33 mouse cellular contexts compared by ENCODE assay signal in genomic region chr1:94027506-94028108, GRCm38 (mm10). TPM values are rescaled to one million over a fixed set of nuclear protein-coding genes. Genes with fewer than 3 reads are reported as not detected.
DNase-seq lines count a peak whose midpoint lies in the region; ATAC-seq lines count a peak whose summit lies in the region.
"Had no signal": no experiment of that assay in that cellular context is flagged by ENCODE, and none has a peak within 500 bp of the region (broad histone marks: within the 10 kb centered on the region; RNA-seq: fewer than 3 reads in every experiment).

No protein-coding gene starts in this region.

- no peaks in the 10 kb centered on the region for H3K27me3 ChIP-seq in forebrain, embryonic 14.5 days (replicated peaks; ENCODE audit: control insufficient read depth, insufficient read depth, low read length)
- no peaks in the 10 kb centered on the region for H3K27me3 ChIP-seq in forebrain, embryonic 16.5 days (replicated peaks; ENCODE audit: control insufficient read depth, insufficient read depth, low read length)
- H3K27me3 ChIP-seq: embryonic facial prominence, embryonic 13.5 days; forebrain, embryonic 12.5 days; heart, embryonic 13.5 days; intestine, embryonic 15.5 days had no signal

- no peak overlapping the region for H3K9ac ChIP-seq in forebrain, embryonic 14.5 days (ENCODE audit: low read length)
- no peak overlapping the region for H3K9ac ChIP-seq in forebrain, embryonic 16.5 days (replicated peaks; ENCODE audit: low read depth, low read length)
- H3K9ac ChIP-seq: embryonic facial prominence, embryonic 13.5 days; forebrain, embryonic 12.5 days; heart, embryonic 13.5 days; hindbrain, embryonic 14.5 days; intestine, embryonic 15.5 days had no signal

- H3K36me3 ChIP-seq in forebrain, embryonic 14.5 days (ENCODE audit: control insufficient read depth, insufficient read depth, low read length) = no peaks in the 10 kb centered on the region
- no peaks in the 10 kb centered on the region for H3K36me3 ChIP-seq in forebrain, embryonic 16.5 days (ENCODE audit: control insufficient read depth, insufficient read depth)
- H3K36me3 ChIP-seq: embryonic facial prominence, embryonic 13.5 days; forebrain, embryonic 12.5 days; heart, embryonic 10.5 days; heart, embryonic 13.5 days; intestine, embryonic 15.5 days had no signal

- no peak overlapping the region for H3K4me2 ChIP-seq in forebrain, embryonic 14.5 days (ENCODE audit: low read length)
- no peak overlapping the region for H3K4me2 ChIP-seq in forebrain, embryonic 16.5 days (ENCODE audit: low read length)
- H3K4me2 ChIP-seq: embryonic facial prominence, embryonic 13.5 days; forebrain, embryonic 12.5 days; heart, embryonic 13.5 days; hindbrain, embryonic 14.5 days; intestine, embryonic 15.5 days had no signal

- no peak overlapping the region for H3K27ac ChIP-seq in forebrain, embryonic 14.5 days (ENCODE audit: low read depth, low read length)
- no peak overlapping the region for H3K27ac ChIP-seq in forebrain, embryonic 16.5 days (ENCODE audit: low read length)
- H3K27ac ChIP-seq: embryonic facial prominence, embryonic 13.5 days; forebrain, embryonic 12.5 days; heart, adult 2 months; heart, embryonic 10.5 days; heart, embryonic 13.5 days; hindbrain, embryonic 14.5 days; intestine, embryonic 15.5 days had no signal

- no peaks in the 10 kb centered on the region for H3K9me3 ChIP-seq in forebrain, embryonic 14.5 days (replicated peaks; ENCODE audit: control insufficient read depth, low read length)
- no peaks in the 10 kb centered on the region for H3K9me3 ChIP-seq in forebrain, embryonic 16.5 days (ENCODE audit: control insufficient read depth, low read length)
- H3K9me3 ChIP-seq: embryonic facial prominence, embryonic 13.5 days; forebrain, embryonic 12.5 days; heart, embryonic 10.5 days; heart, embryonic 13.5 days; intestine, embryonic 15.5 days had no signal

- peak; percentile 6 for DNase-seq in forebrain, embryonic 14.5 days (ENCODE audit: low spot score)
- peak; percentile 34 to 42 for DNase-seq in layer of hippocampus, postnatal 14 days (ENCODE audit: low spot score in 2 of 2)
- no peak for DNase-seq in layer of hippocampus, adult 8-10 months (ENCODE audit: low spot score in 2 of 2)
- peak; percentile 48 to 54 for DNase-seq in right cerebral cortex, postnatal 10 days (ENCODE audit: low spot score in 2 of 2)
- no peak for DNase-seq in right cerebral cortex, postnatal 36 days (ENCODE audit: low spot score in 2 of 2)
- no peak for DNase-seq in kidney, adult 18-20 months
- DNase-seq: adrenal gland, adult 2 months; adrenal gland, postnatal 14 days; cerebellum, adult 11-12 months; cerebellum, adult 8-10 months; gastrocnemius, postnatal 10 days; gastrocnemius, postnatal 36 days; heart, adult 2 months; heart, postnatal 14 days; heart, postnatal 4 days; kidney, adult 11 months had no signal

- H3K4me1 ChIP-seq in forebrain, embryonic 14.5 days (ENCODE audit: control insufficient read depth, insufficient read depth, low read length) = no peaks in the 10 kb centered on the region
- no peaks in the 10 kb centered on the region for H3K4me1 ChIP-seq in forebrain, embryonic 16.5 days (replicated peaks; ENCODE audit: control insufficient read depth, insufficient read depth, low read length)
- H3K4me1 ChIP-seq: embryonic facial prominence, embryonic 13.5 days; forebrain, embryonic 12.5 days; heart, embryonic 10.5 days; heart, embryonic 13.5 days; intestine, embryonic 15.5 days had no signal

- 79% methylated on average over 12 of the region's 12 CpGs for WGBS in forebrain, embryonic 14.5 days
- WGBS in forebrain, embryonic 16.5 days = 62% methylated on average over 12 of the region's 12 CpGs

- H3K4me3 ChIP-seq in forebrain, embryonic 14.5 days (ENCODE audit: low read depth, low read length) = no peak overlapping the region
- no peak overlapping the region for H3K4me3 ChIP-seq in forebrain, embryonic 16.5 days (replicated peaks; ENCODE audit: low read length)
- H3K4me3 ChIP-seq: embryonic facial prominence, embryonic 13.5 days; erythroblast, embryonic 14.5 days; forebrain, embryonic 12.5 days; heart, adult 2 months; heart, embryonic 10.5 days; heart, embryonic 13.5 days; intestine, embryonic 15.5 days had no signal

- no peak for ATAC-seq in forebrain, embryonic 14.5 days
- ATAC-seq in forebrain, embryonic 16.5 days = no peak
- ATAC-seq: CD4-positive, CD25-positive, alpha-beta regulatory T cell, adult 4 months; intestine, embryonic 15.5 days had no signal

RNA-seq across cellular contexts. Expression of gene Neu4, which starts 7.4 kb away (rescaled TPM):
- polyA plus RNA-seq in forebrain, embryonic 14.5 days (2014; fragmentation: Nextera tagmentation; extraction: Ambion mirVana) = not detected in 2 replicates
- not detected in 2 replicates for polyA plus RNA-seq in forebrain, embryonic 16.5 days (2015; fragmentation: Nextera tagmentation; extraction: Ambion mirVana)
- 10 to 100 TPM; 22.6 to 25.3 TPM for total RNA-seq in layer of hippocampus, postnatal 14 days (2021)
- total RNA-seq in layer of hippocampus, adult 8-10 months (2022) = 10 to 100 TPM in 1 of 4 experiments, 1 to 10 TPM in 3; 8.1 to 10.4 (median 8.8) TPM
- total RNA-seq: adrenal gland, adult 2 months; adrenal gland, postnatal 14 days; adrenal gland, postnatal 4 days; common myeloid progenitor, adult 5-6 weeks; gastrocnemius, adult 18-20 months; gastrocnemius, postnatal 10 days; gastrocnemius, postnatal 36 days; granulocyte monocyte progenitor cell, adult 5-6 weeks; heart, adult 2 months; heart, postnatal 14 days; heart, postnatal 4 days; MEL had no signal
- polyA plus RNA-seq: adrenal gland, adult 2 months; C2C12; CD4-positive, CD25-positive, alpha-beta regulatory T cell, adult 4 months; embryonic facial prominence, embryonic 13.5 days; erythroblast, embryonic 14.5 days; forebrain, embryonic 12.5 days; heart, adult 2 months; heart, embryonic 10.5 days; heart, embryonic 16.5 days; hindbrain, embryonic 11.5 days; intestine, embryonic 15.5 days had no signal

RNA-seq across cellular contexts. Expression of gene Pdcd1, which starts 24.7 kb away (rescaled TPM):
- polyA plus RNA-seq in forebrain, embryonic 14.5 days (2014; fragmentation: Nextera tagmentation; extraction: Ambion mirVana) = not detected in 2 replicates
- polyA plus RNA-seq in forebrain, embryonic 16.5 days (2015; fragmentation: Nextera tagmentation; extraction: Ambion mirVana) = not detected in 2 replicates
- total RNA-seq in layer of hippocampus, postnatal 14 days (2021) = not detected
- 1 to 10 TPM in 2 of 4 experiments, under 1 TPM in 1, not detected in 1; 0.27 to 6.1 (median 5.6) TPM for total RNA-seq in layer of hippocampus, adult 8-10 months (2022)
- total RNA-seq: adrenal gland, postnatal 14 days; adrenal gland, postnatal 4 days; common myeloid progenitor, adult 5-6 weeks; gastrocnemius, adult 18-20 months; gastrocnemius, postnatal 10 days; gastrocnemius, postnatal 36 days; granulocyte monocyte progenitor cell, adult 5-6 weeks; heart, adult 2 months; heart, postnatal 4 days; MEL had no signal
- polyA plus RNA-seq: C2C12; embryonic facial prominence, embryonic 13.5 days; erythroblast, embryonic 14.5 days; heart, embryonic 10.5 days; hindbrain, embryonic 11.5 days; hindbrain, embryonic 14.5 days had no signal

RNA-seq across cellular contexts. Expression of gene Gal3st2c, which starts 37.3 kb away (rescaled TPM):
- polyA plus RNA-seq in forebrain, embryonic 14.5 days (2014; fragmentation: Nextera tagmentation; extraction: Ambion mirVana) = not detected in 2 replicates
- polyA plus RNA-seq in forebrain, embryonic 16.5 days (2015; fragmentation: Nextera tagmentation; extraction: Ambion mirVana) = not detected in 2 replicates
- total RNA-seq in layer of hippocampus, postnatal 14 days (2021) = under 1 TPM; 0.05 TPM
- under 1 TPM in 3 of 4 experiments, not detected in 1; 0.04 to 0.12 (median 0.07) TPM for total RNA-seq in layer of hippocampus, adult 8-10 months (2022)
- total RNA-seq: common myeloid progenitor, adult 5-6 weeks; granulocyte monocyte progenitor cell, adult 5-6 weeks had no signal
- polyA plus RNA-seq: adrenal gland, adult 2 months; C2C12; embryonic facial prominence, embryonic 13.5 days; erythroblast, embryonic 14.5 days; forebrain, embryonic 12.5 days; heart, embryonic 10.5 days; heart, embryonic 13.5 days; hindbrain, embryonic 11.5 days; hindbrain, embryonic 14.5 days had no signal

Comparison
In these comparisons a context has a peak if more than half of its experiments do, and no peak if none do; other contexts are left out.
1. DNase-seq: peak in forebrain, embryonic 14.5 days (single experiment), layer of hippocampus, postnatal 14 days (2 of 2) and right cerebral cortex, postnatal 10 days (2 of 2); none in layer of hippocampus, adult 8-10 months (0 of 2), right cerebral cortex, postnatal 36 days (0 of 2) and kidney, adult 18-20 months (single experiment).